16 mouse cellular contexts compared by ENCODE assay signal in the genomic region with DNA sequence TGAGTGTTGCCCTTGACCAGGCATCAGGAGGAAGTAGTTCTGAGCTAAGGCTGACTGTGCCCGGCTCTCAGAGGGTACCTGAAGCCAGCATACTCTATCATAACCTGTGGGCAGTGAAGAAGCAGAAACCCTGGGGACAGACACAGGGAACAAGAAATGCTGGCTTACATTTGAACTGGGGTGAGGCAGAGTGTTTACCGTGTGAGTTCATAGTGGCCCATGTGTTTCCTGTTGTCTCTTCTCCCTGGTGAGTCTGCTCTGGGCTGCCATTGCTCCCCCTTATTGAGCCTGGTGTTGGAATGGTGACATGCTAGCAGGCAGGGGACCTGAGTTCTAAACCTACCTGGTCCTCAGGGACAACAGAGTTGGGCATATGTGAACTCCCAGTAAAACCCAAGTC.
DNase-seq lines count a peak whose midpoint lies in the region; ATAC-seq and TF ChIP-seq lines count a peak whose summit lies in the region.
"Had no signal": no experiment of that assay in that cellular context is flagged by ENCODE, and none has a peak within 500 bp of the region (broad histone marks: within the 10 kb centered on the region; RNA-seq: fewer than 3 reads in every experiment).

No protein-coding gene starts in this region.

- H3K9ac ChIP-seq in kidney, embryonic 16.5 days (replicated peaks; ENCODE audit: low read length), result no peak overlapping the region
- no peak overlapping the region for H3K9ac ChIP-seq in kidney, embryonic 14.5 days (ENCODE audit: low read depth, low read length)
- H3K9ac ChIP-seq in intestine, postnatal 0 days (ENCODE audit: low read depth, low read length), result no peak overlapping the region
- H3K9ac ChIP-seq in stomach, embryonic 15.5 days, result no peak overlapping the region
- H3K9ac ChIP-seq: forebrain, postnatal 0 days; heart, embryonic 12.5 days had no signal

- H3K4me2 ChIP-seq in kidney, embryonic 16.5 days (replicated peaks; ENCODE audit: low read depth, low read length), result no peak overlapping the region
- H3K4me2 ChIP-seq in kidney, embryonic 14.5 days (replicated peaks; ENCODE audit: low read depth, low read length), result no peak overlapping the region
- peak overlapping the region; percentile 40; the same call in 1 of the 2 replicates for H3K4me2 ChIP-seq in intestine, postnatal 0 days (replicated peaks; ENCODE audit: low read depth)
- H3K4me2 ChIP-seq in stomach, embryonic 15.5 days, result no peak overlapping the region

- ATAC-seq in kidney, embryonic 16.5 days (ENCODE audit: low FRiP score, low TSS enrichment), result no peak
- no peak for ATAC-seq in kidney, embryonic 14.5 days (ENCODE audit: low FRiP score, low TSS enrichment)
- ATAC-seq in intestine, postnatal 0 days, result no peak
- ATAC-seq in stomach, embryonic 15.5 days (ENCODE audit: insufficient read depth, low FRiP score, low read depth), result no peak
- ATAC-seq: forebrain, postnatal 0 days had no signal

- no peaks in the 10 kb centered on the region for H3K27me3 ChIP-seq in kidney, embryonic 16.5 days (ENCODE audit: insufficient read depth, low read length)
- no peaks in the 10 kb centered on the region for H3K27me3 ChIP-seq in kidney, embryonic 14.5 days (ENCODE audit: control insufficient read depth, insufficient read depth, low read length)
- no peaks in the 10 kb centered on the region for H3K27me3 ChIP-seq in intestine, postnatal 0 days (replicated peaks; ENCODE audit: control insufficient read depth, insufficient read depth, low read length)
- H3K27me3 ChIP-seq in stomach, embryonic 15.5 days (replicated peaks), result no peaks in the 10 kb centered on the region
- H3K27me3 ChIP-seq: heart, embryonic 12.5 days had no signal

- WGBS in kidney, embryonic 16.5 days, result 56% methylated on average over 2 of the region's 2 CpGs
- WGBS in kidney, embryonic 14.5 days, result 51% methylated on average over 2 of the region's 2 CpGs
- WGBS in bone marrow, adult 2 months, result 4% methylated on average over 2 of the region's 2 CpGs
- WGBS in intestine, postnatal 0 days, result 28% methylated on average over 2 of the region's 2 CpGs
- WGBS in stomach, embryonic 15.5 days, result 58% methylated on average over 2 of the region's 2 CpGs

- TF ChIP-seq POLR2A in bone marrow, adult 2 months (IDR thresholded peaks at IDR 0.05; ENCODE audit: borderline replicate concordance, control insufficient read depth, low read depth, low read length), result no peak

- no peak for TF ChIP-seq CTCF in bone marrow, adult 2 months (IDR thresholded peaks at IDR 0.05; ENCODE audit: control insufficient read depth, insufficient read depth, low read length)
- TF ChIP-seq CTCF in intestine, postnatal 0 days (IDR thresholded peaks at IDR 0.05; ENCODE audit: low read depth), result no peak

- H3K36me3 ChIP-seq in kidney, embryonic 16.5 days (ENCODE audit: insufficient read depth, low read length), result no peaks in the 10 kb centered on the region
- H3K36me3 ChIP-seq in kidney, embryonic 14.5 days (ENCODE audit: control insufficient read depth, insufficient read depth, low read length), result no peaks in the 10 kb centered on the region
- H3K36me3 ChIP-seq in intestine, postnatal 0 days (ENCODE audit: control insufficient read depth, insufficient read depth), result no peaks in the 10 kb centered on the region
- no peaks in the 10 kb centered on the region for H3K36me3 ChIP-seq in stomach, embryonic 15.5 days
- H3K36me3 ChIP-seq: heart, embryonic 12.5 days; midbrain, embryonic 10.5 days had no signal

- no peaks in the 10 kb centered on the region for H3K9me3 ChIP-seq in kidney, embryonic 16.5 days (ENCODE audit: low read length)
- no peaks in the 10 kb centered on the region for H3K9me3 ChIP-seq in kidney, embryonic 14.5 days (ENCODE audit: control insufficient read depth, low read length)
- H3K9me3 ChIP-seq in intestine, postnatal 0 days (ENCODE audit: control insufficient read depth), result no peaks in the 10 kb centered on the region
- no peaks in the 10 kb centered on the region for H3K9me3 ChIP-seq in stomach, embryonic 15.5 days
- H3K9me3 ChIP-seq: heart, embryonic 12.5 days; midbrain, embryonic 10.5 days had no signal

- H3K27ac ChIP-seq in kidney, embryonic 16.5 days (ENCODE audit: low read length), result peak overlapping the region; percentile 40; the same call in 1 of the 2 replicates
- no peak overlapping the region for H3K27ac ChIP-seq in kidney, embryonic 14.5 days (ENCODE audit: low read depth, low read length)
- H3K27ac ChIP-seq in bone marrow, adult 2 months (ENCODE audit: control insufficient read depth, insufficient read depth, low read depth, low read length, poor library complexity), result peak overlapping the region; percentile 21
- H3K27ac ChIP-seq in intestine, postnatal 0 days (ENCODE audit: low read depth, low read length), result peak overlapping the region; percentile 78
- peak overlapping the region; percentile 62; the same call in 1 of the 2 replicates for H3K27ac ChIP-seq in stomach, embryonic 15.5 days
- H3K27ac ChIP-seq: midbrain, embryonic 10.5 days had no signal

- peaks cover 68% of the 10 kb centered on the region for H3K4me1 ChIP-seq in kidney, embryonic 16.5 days (ENCODE audit: insufficient read depth, low read length)
- H3K4me1 ChIP-seq in kidney, embryonic 14.5 days (ENCODE audit: control insufficient read depth, insufficient read depth, low read length), result peaks cover 48% of the 10 kb centered on the region
- peaks cover 18% of the 10 kb centered on the region for H3K4me1 ChIP-seq in bone marrow, adult 2 months (ENCODE audit: control insufficient read depth, insufficient read depth, low read length)
- H3K4me1 ChIP-seq in intestine, postnatal 0 days (replicated peaks; ENCODE audit: control insufficient read depth, insufficient read depth, low read length), result peaks cover 36% of the 10 kb centered on the region
- peaks cover 62% of the 10 kb centered on the region for H3K4me1 ChIP-seq in stomach, embryonic 15.5 days

- no peak for DNase-seq in neural tube, embryonic 10.5 days (ENCODE audit: extremely low spot score, low spot score)
- no peak for DNase-seq in adipocyte (ENCODE audit: low spot score)
- DNase-seq: adrenal gland, postnatal 25 days; cerebellum, postnatal 10 days; forebrain, postnatal 0 days; gastrocnemius, postnatal 14 days; heart, postnatal 4 days; spleen, adult 18-20 months had no signal

- H3K4me3 ChIP-seq in kidney, embryonic 16.5 days (ENCODE audit: low read length), result no peak overlapping the region
- no peak overlapping the region for H3K4me3 ChIP-seq in kidney, embryonic 14.5 days (ENCODE audit: low read length)
- H3K4me3 ChIP-seq in bone marrow, adult 2 months (replicated peaks; ENCODE audit: control insufficient read depth, low read depth, low read length), result no peak overlapping the region
- H3K4me3 ChIP-seq in intestine, postnatal 0 days (ENCODE audit: low read depth, low read length), result no peak overlapping the region
- H3K4me3 ChIP-seq in stomach, embryonic 15.5 days (replicated peaks), result no peak overlapping the region
- H3K4me3 ChIP-seq: erythroblast, embryonic 14.5 days; heart, embryonic 12.5 days; midbrain, embryonic 10.5 days had no signal
